Mouse (Mus musculus) neural tube, embryonic 14.5 days (tissue): ENCODE measurements around the gene Pde9a. TPM values are rescaled to one million over a fixed set of nuclear protein-coding genes. Genes with fewer than 3 reads are reported as not detected.
A peak's percentile ranks its signal among the peaks of the same experiment; 100 is the strongest.

Source experiments
- ATAC-seq: fragments of 200-750 bp; cut with Nextera tagmentation; 2 replicates; pipeline ENCODE4 v1.8.0; 2017; ENCODE audit warnings: low read depth, mild to moderate bottlenecking, moderate TSS enrichment, moderate library complexity
- H3K27ac ChIP-seq: fragments of 300-500 bp; sonication (generic); 2 replicates; pipeline ENCODE4 v1.5.1; 2014; ENCODE audit warnings: low read depth, mild to moderate bottlenecking, control low read depth, low read length, moderate library complexity, mixed read lengths
- H3K27me3 ChIP-seq: fragments of 300-500 bp; sonication (generic); 2 replicates; pipeline ENCODE4 v1.6.1; 2014; ENCODE audit warnings: low read length; ENCODE audit not compliant: control insufficient read depth, insufficient read depth
- H3K36me3 ChIP-seq: fragments of 300-500 bp; sonication (generic); 2 replicates; pipeline ENCODE4 v1.6.1; 2014; ENCODE audit warnings: low read length, mixed read lengths; ENCODE audit not compliant: control insufficient read depth, insufficient read depth
- H3K4me1 ChIP-seq: fragments of 300-500 bp; sonication (generic); 2 replicates; pipeline ENCODE4 v1.6.1; 2014; ENCODE audit warnings: low read length; ENCODE audit not compliant: control insufficient read depth, insufficient read depth
- H3K4me2 ChIP-seq: fragments of 300-500 bp; sonication (generic); 2 replicates; pipeline ENCODE4 v1.6.1; 2014; ENCODE audit warnings: mild to moderate bottlenecking, low read depth, low read length, control low read depth
- H3K4me3 ChIP-seq: fragments of 300-500 bp; sonication (generic); 2 replicates; pipeline ENCODE4 v1.5.1; 2014; ENCODE audit warnings: low read depth, low read length, control low read depth, mixed read lengths
- H3K9ac ChIP-seq: fragments of 300-500 bp; sonication (generic); replicated peaks from 2 replicates; pipeline ENCODE4 v1.6.1; 2014; ENCODE audit warnings: low read depth, mild to moderate bottlenecking, control low read depth, low read length, mixed read lengths
- H3K9me3 ChIP-seq: fragments of 300-500 bp; sonication (generic); 2 replicates; pipeline ENCODE4 v1.6.1; 2016; ENCODE audit warnings: low read length; ENCODE audit not compliant: control insufficient read depth
- WGBS: fragments of 180-500 bp; shearing (Covaris S2); extraction: QIAGEN DNeasy Blood & Tissue Kit; methylation state at CpG from one replicate; pipeline ENCODE4 v1.1.7; 2014; 5-methylcytosine and 5-hydroxymethylcytosine counted together
- polyA plus RNA-seq: library from polyadenylated mRNA; unstranded; fragments of >200 nt; fragmentation: Nextera tagmentation; extraction: Ambion mirVana; gene quantifications from 2 replicates; pipeline ENCODE4 v1.2.1, GENCODE M21; 2014

The Pde9a gene
- polyA plus RNA-seq, 1 experiment from 2014 or later, result 26.8 TPM

DNA sequence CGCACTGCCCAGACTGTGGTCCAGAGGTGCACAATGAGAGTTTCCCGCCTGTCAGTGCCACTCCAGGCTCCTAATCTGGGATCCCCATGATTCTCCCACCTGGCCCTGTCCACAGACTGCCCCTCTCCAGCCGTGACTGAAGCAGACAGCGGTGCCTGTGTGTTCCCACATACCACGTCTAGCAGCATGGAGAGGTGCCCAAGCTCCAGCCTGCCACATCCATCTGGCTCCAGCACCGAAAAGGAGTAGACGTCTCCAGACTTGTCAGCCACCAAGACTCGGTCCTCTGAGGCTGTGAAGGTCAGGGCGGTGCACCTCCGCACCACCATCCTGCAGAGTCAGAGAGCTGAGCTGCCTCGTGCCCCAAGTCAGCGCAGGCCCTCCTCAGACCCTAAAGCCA lies 117.3 kb downstream of the Pde9a start:
- Histone ChIP-seq H3K9me3 (no peaks in the 10 kb centered on the region), H3K4me2 (no peak overlapping the region), H3K9ac (no peak overlapping the region), H3K4me1 (peaks cover 5% of the 10 kb centered on the region; the same call in 1 of the 2 replicates), H3K27me3 (no peaks in the 10 kb centered on the region), H3K27ac (no peak overlapping the region), H3K36me3 (peaks cover 42% of the 10 kb centered on the region), H3K4me3 (no peak overlapping the region)
- 96% methylated on average over 12 of the region's 12 CpGs for WGBS
- no peak for ATAC-seq

DNA sequence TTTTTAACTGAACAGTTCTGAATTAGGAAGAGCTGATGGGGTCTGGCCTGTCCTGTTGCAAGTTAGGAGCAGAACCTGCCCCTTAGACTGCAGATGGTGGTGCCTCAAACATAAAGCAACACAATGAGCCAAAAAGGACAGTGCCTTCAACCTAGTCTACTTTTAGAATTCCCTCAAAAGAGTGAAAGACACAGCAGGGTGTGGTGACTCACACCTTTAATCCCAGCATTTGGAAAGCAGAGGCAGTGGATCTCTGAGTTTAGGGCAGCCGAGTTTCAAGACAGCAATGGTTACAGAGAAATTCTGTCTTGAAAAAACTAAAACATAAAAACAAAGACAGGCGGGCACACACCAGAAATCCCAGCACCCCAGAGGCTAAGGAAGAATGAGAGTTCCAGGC lies 117.9 kb downstream of the Pde9a start:
- Histone ChIP-seq H3K27me3 (no peaks in the 10 kb centered on the region), H3K9ac (no peak overlapping the region), H3K27ac (no peak overlapping the region), H3K4me1 (peaks cover 5% of the 10 kb centered on the region; the same call in 1 of the 2 replicates), H3K4me2 (no peak overlapping the region), H3K9me3 (no peaks in the 10 kb centered on the region), H3K4me3 (no peak overlapping the region), H3K36me3 (peaks cover 39% of the 10 kb centered on the region)
- no peak for ATAC-seq
- WGBS, result 86% methylated on average over 2 of the region's 2 CpGs

DNA sequence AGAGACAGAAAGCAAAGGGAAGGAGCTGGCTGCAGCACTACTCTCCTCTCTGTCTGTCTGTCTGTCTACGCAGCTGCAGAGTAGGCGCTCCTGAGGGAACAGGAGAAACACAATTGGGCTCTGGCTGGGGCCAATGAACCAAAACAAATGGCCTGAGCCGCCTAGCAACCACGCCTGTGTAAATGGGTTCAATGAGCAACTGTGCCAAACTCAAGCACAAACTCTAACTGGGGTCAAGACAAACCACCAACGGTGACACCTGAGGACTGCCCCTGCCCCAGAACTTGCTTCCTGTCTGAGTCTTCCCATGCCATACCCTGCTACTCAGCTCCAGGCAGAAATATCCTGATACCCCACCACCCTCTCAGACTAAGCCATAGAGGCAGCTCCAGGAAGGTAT lies 119.0 kb downstream of the Pde9a start:
- Histone ChIP-seq H3K4me2 (no peak overlapping the region), H3K27ac (no peak overlapping the region), H3K36me3 (peaks cover 38% of the 10 kb centered on the region), H3K4me3 (no peak overlapping the region), H3K9me3 (no peaks in the 10 kb centered on the region), H3K9ac (no peak overlapping the region), H3K4me1 (peaks cover 5% of the 10 kb centered on the region; the same call in 1 of the 2 replicates), H3K27me3 (no peaks in the 10 kb centered on the region)
- ATAC-seq, result no peak
- 38% methylated on average over 5 of the region's 5 CpGs for WGBS

DNA sequence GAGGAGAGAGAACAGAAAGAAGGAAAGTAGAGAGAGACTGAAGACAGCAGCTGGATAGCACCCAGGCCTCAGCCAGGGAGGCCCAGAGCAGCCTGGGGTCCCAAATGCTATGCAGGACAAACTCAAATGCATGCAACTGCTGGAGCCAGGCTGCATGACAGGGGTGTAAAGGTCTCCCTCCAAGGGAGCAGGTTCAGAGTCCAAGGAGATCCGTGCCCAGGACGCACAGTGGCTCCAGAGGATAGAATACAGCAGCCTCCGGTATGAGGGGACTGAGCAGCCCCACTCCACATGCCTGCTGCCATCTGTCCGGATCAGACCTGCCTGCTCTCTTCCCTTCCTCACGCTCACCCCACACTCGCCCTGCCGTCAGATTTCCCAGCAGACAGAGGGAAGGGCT lies 120.3 kb downstream of the Pde9a start:
- H3K9ac ChIP-seq, result no peak overlapping the region
- no peaks in the 10 kb centered on the region for H3K9me3 ChIP-seq
- H3K27me3 ChIP-seq, result no peaks in the 10 kb centered on the region
- peaks cover 33% of the 10 kb centered on the region for H3K36me3 ChIP-seq
- 92% methylated on average over 7 of the region's 7 CpGs for WGBS
- ATAC-seq, result no peak
- H3K4me2 ChIP-seq, result no peak overlapping the region
- peaks cover 8% of the 10 kb centered on the region for H3K4me1 ChIP-seq
- no peak overlapping the region for H3K27ac ChIP-seq
- H3K4me3 ChIP-seq, result no peak overlapping the region

DNA sequence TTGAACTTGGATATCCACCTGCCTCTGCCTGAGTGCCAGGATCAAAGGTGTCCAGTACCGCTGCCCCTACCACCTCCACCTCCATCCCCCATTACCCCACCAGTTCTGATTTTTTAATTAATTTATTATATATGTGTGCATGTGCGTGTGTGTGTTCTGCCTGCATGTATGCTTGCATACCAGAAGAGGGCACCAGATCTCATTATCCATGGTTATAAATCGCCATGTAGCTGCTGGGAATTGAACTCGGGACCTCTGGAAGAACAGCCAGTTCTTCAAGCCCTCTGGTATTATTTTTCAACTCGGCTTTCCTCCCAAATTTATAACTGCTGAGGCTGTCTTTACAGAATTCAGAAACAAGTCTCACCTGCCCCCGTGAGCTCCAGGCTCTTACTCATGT lies 124.9 kb downstream of the Pde9a start:
- H3K27ac ChIP-seq, result no peak overlapping the region
- H3K4me1 ChIP-seq, result peaks cover 12% of the 10 kb centered on the region
- no peak for ATAC-seq
- no peaks in the 10 kb centered on the region for H3K9me3 ChIP-seq
- 98% methylated on average over 6 of the region's 6 CpGs for WGBS
- no peaks in the 10 kb centered on the region for H3K27me3 ChIP-seq
- peaks cover 14% of the 10 kb centered on the region for H3K36me3 ChIP-seq
- H3K9ac ChIP-seq, result no peak overlapping the region
- H3K4me2 ChIP-seq, result peak overlapping the region; percentile 79
- H3K4me3 ChIP-seq, result peak overlapping the region; percentile 83; the same call in 1 of the 2 replicates

DNA sequence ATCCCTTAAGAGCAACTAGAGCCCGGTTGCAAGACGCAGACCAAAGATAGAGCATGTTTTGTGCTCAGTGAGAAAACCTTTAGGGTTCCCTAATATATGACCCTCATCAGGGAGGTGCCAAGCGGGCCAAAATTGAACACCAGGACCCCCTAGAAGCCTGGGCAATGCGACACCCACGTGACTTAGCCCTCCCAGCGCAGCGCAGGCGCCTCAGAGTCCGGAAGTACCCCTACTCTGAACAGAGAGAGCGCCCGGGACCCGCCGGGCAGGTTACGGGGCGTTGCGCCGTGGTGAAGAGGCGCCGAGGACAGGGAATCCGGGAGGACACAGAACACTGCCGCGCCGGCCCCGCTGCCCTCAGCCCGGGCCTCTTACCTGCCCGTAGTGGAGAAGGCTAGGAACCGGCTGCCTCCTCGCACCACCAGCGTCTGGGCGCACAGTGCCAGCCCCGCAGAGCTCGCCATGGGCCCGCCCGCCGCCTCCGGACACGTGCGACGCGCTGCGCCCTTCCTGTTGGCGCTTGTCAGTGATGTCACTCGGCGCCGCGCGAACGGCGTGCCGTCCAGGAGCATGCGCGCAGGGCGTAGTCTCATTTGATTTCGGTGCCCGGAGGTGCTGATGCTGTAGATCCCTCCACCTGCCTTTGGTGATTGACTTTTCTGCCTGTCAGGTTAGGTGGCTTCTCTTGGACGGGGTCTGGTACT lies 125.9 kb downstream of the Pde9a start:
- Histone ChIP-seq H3K36me3 (peaks cover 14% of the 10 kb centered on the region; the same call in 1 of the 2 replicates), H3K9ac (peak overlapping the region; percentile 65), H3K4me3 (peak overlapping the region; percentile 83), H3K4me1 (peaks cover 12% of the 10 kb centered on the region), H3K9me3 (no peaks in the 10 kb centered on the region), H3K27ac (peak overlapping the region; percentile 78), H3K27me3 (no peaks in the 10 kb centered on the region), H3K4me2 (peak overlapping the region; percentile 79)
- ATAC-seq, result peak; percentile 95
- WGBS, result 0% methylated on average over 51 of the region's 56 CpGs

DNA sequence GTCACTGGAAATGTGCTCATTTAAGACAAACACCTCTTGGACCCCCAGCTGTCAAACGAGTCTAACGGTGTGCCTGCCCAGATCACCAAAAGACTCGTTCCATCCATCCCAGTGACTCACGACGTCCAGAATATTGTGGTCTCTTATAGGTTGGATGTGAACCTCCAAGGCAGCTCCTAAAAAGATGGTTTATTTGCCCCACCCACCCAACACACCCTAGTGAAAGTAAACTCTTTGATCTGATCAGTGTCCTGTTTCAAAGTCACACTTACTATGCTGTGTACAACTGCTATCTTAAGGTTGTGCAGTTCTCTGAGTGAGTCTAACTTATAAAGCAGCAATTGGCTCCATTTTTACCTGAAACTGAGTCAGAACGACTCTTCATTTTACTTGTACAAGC lies 126.6 kb downstream of the Pde9a start:
- Histone ChIP-seq H3K36me3 (peaks cover 14% of the 10 kb centered on the region; the same call in 1 of the 2 replicates), H3K27me3 (no peaks in the 10 kb centered on the region), H3K9ac (peak overlapping the region; percentile 65), H3K27ac (peak overlapping the region; percentile 78), H3K4me2 (peak overlapping the region; percentile 79), H3K9me3 (no peaks in the 10 kb centered on the region), H3K4me3 (peak overlapping the region; percentile 83), H3K4me1 (peaks cover 12% of the 10 kb centered on the region)
- 20% methylated on average over 6 of the region's 6 CpGs for WGBS
- peak; percentile 13; the same call in 1 of the 2 replicates for ATAC-seq

DNA sequence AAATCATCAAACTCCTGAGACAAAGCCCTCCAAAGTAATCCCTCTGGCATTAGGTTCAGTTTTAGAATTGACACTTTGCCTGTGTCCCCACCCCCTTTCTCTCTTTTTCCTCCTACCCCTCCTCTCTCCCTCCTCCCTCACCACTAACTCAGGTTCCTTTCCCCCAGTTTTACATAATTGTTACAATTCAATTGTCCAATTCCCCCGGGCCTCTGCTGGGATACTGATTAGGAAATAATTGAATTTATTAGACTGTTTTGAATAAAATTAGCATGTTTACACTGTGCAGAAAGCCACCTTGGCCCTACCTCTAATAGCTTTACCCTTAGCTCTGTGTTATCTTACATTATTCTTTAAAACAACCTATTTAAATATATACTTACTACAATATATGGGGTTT lies 128.7 kb downstream of the Pde9a start:
- no peak overlapping the region for H3K4me3 ChIP-seq
- no peak overlapping the region for H3K4me2 ChIP-seq
- no peak overlapping the region for H3K9ac ChIP-seq
- 55% methylated on average over 1 of the region's 1 CpGs for WGBS
- no peak overlapping the region for H3K27ac ChIP-seq
- H3K9me3 ChIP-seq, result no peaks in the 10 kb centered on the region
- peaks cover 12% of the 10 kb centered on the region for H3K4me1 ChIP-seq
- no peaks in the 10 kb centered on the region for H3K27me3 ChIP-seq
- H3K36me3 ChIP-seq, result 0 out of 2 replicates have a peak, but pooled peaks cover 1% of the 10 kb centered on the region
- no peak for ATAC-seq

DNA sequence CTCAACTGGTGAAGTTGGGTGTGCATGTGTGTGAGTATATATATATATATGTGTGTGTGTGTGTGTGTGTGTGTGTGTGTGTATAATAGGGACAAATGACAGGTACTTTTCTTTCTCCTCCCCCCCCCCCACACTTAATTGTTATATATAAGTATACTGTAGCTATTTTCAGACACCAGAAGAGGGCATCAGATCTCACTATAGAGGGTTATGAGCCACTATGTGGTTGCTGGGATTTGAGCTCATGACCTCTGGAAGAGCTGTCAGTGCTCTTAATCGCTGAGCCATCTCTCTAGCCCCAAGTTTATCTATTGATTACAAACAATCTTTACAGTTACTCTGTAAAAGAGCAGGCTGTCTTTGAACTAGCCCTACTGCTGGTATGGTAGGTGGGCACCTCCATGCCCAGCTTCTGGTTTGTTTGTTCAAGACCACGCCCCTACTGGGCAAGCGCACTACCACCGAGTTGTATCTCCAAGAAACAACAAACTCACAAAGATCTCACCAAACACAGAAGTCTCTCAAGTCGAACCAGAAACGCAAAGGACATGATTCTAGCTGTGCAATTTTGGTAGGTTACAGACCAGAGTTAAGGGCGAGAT lies 133.4 kb downstream of the Pde9a start:
- Histone ChIP-seq H3K27me3 (no peaks in the 10 kb centered on the region), H3K36me3 (no peaks in the 10 kb centered on the region), H3K4me3 (peak overlapping the region; percentile 76), H3K27ac (no peak overlapping the region), H3K4me2 (peak overlapping the region; percentile 78), H3K9me3 (no peaks in the 10 kb centered on the region), H3K4me1 (peaks cover 11% of the 10 kb centered on the region), H3K9ac (no peak overlapping the region)
- 6% methylated on average over 7 of the region's 7 CpGs for WGBS
- peak; percentile 62 for ATAC-seq
